In the genomic region with DNA sequence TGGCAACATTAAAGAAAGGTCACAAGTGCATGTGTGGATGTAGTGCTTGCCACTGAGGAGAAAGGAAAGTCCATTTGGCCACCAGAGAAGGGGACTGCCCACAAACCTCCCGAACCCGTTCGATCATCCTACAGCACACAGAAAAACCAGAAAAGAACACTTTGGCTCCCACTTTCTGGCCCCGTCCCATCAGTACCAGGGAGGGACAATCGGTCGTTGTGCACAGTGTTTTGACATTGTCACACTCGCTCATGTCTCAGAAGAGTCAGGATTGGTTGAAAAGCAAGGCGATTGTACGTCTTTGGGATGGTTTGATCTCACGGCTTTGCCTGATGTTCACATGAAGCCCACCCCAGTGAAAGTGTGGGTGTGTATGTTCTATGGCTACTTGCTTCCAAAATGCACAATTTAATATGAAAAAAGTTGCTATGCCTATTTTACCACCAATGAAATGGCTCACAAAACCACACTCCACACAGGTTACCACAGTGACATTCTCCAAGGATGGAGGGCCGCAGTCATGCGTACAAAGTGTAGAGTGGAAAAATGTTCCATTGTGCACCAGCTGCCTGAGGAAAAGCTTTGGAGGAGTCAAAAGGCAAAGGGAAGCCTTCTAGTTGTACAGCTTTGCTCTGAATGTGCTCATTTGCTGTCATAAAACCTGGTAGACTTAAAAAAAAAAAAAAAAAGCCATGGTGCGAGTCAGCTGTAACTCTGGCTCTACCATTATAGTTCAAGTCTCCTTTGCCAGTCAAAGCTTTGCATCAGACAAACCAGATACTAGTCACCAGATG, we compare ENCODE assay signal across 8 mouse cellular contexts. TPM values are rescaled to one million over a fixed set of nuclear protein-coding genes. Genes with fewer than 3 reads are reported as not detected.
DNase-seq lines count a peak whose midpoint lies in the region; ATAC-seq and TF ChIP-seq lines count a peak whose summit lies in the region.
"Had no signal": no experiment of that assay in that cellular context is flagged by ENCODE, and none has a peak within 500 bp of the region (broad histone marks: within the 10 kb centered on the region; RNA-seq: fewer than 3 reads in every experiment).

No protein-coding gene starts in this region.

- no peaks in the 10 kb centered on the region for H3K9me3 ChIP-seq in forebrain, embryonic 13.5 days (replicated peaks)
- peaks cover 6% of the 10 kb centered on the region for H3K9me3 ChIP-seq in liver, embryonic 15.5 days (replicated peaks)

- H3K27me3 ChIP-seq in liver, adult 2 months (ENCODE audit: control insufficient read depth, insufficient read depth, low read length), result no peaks in the 10 kb centered on the region
- no peaks in the 10 kb centered on the region for H3K27me3 ChIP-seq in forebrain, embryonic 13.5 days
- no peaks in the 10 kb centered on the region for H3K27me3 ChIP-seq in liver, embryonic 15.5 days

- peak; percentile 96 for DNase-seq in liver, adult 2 months (ENCODE audit: extremely low read depth, low read depth, low spot score)
- DNase-seq in liver (no peak), R1 (ENCODE audit: low read depth, low spot score) (peak; percentile 31)
- DNase-seq in cerebellum, adult 8-10 months, result no peak

- no peak for TF ChIP-seq POLR2A in liver, adult 2 months (IDR thresholded peaks at IDR 0.05; ENCODE audit: extremely low read depth, insufficient read depth, low read length)

- H3K4me2 ChIP-seq in forebrain, embryonic 13.5 days, result no peak overlapping the region
- H3K4me2 ChIP-seq in liver, embryonic 15.5 days, result no peak overlapping the region

- H3K9ac ChIP-seq in liver, adult 2 months (ENCODE audit: low read depth, low read length), result no peak overlapping the region
- no peak overlapping the region for H3K9ac ChIP-seq in forebrain, embryonic 13.5 days
- no peak overlapping the region for H3K9ac ChIP-seq in liver, embryonic 15.5 days

- H3K36me3 ChIP-seq in liver, adult 2 months (ENCODE audit: control insufficient read depth, insufficient read depth, low read length), result peaks cover 10% of the 10 kb centered on the region
- no peaks in the 10 kb centered on the region for H3K36me3 ChIP-seq in forebrain, embryonic 13.5 days (ENCODE audit: poor library complexity, severe bottlenecking)
- peaks cover 25% of the 10 kb centered on the region for H3K36me3 ChIP-seq in liver, embryonic 15.5 days (replicated peaks)

- peaks cover 12% of the 10 kb centered on the region for H3K4me1 ChIP-seq in liver, adult 2 months (ENCODE audit: control insufficient read depth, insufficient read depth, low read length)
- H3K4me1 ChIP-seq in forebrain, embryonic 13.5 days, result peaks cover 9% of the 10 kb centered on the region; the same call in 1 of the 2 replicates
- H3K4me1 ChIP-seq in liver, embryonic 15.5 days (replicated peaks), result peaks cover 39% of the 10 kb centered on the region

- no peak overlapping the region for H3K4me3 ChIP-seq in liver, adult 2 months (ENCODE audit: insufficient read depth, low read depth, low read length)
- H3K4me3 ChIP-seq in forebrain, embryonic 13.5 days, result no peak overlapping the region
- H3K4me3 ChIP-seq in liver, embryonic 15.5 days (replicated peaks), result no peak overlapping the region

- H3K79me2 ChIP-seq in liver, adult 2 months (ENCODE audit: control insufficient read depth, insufficient read depth, low read length), result no peaks in the 10 kb centered on the region

- peak overlapping the region; percentile 86 for H3K27ac ChIP-seq in liver, adult 2 months (replicated peaks; ENCODE audit: insufficient read depth, low read depth, low read length)
- peak overlapping the region; percentile 51 for H3K27ac ChIP-seq in forebrain, embryonic 13.5 days
- H3K27ac ChIP-seq in liver, embryonic 15.5 days (replicated peaks), result peak overlapping the region; percentile 64

- WGBS in liver, adult 2 months, result 40% methylated on average over 13 of the region's 13 CpGs
- WGBS in forebrain, embryonic 13.5 days, result 51% methylated on average over 13 of the region's 13 CpGs
- WGBS in liver, embryonic 15.5 days (ENCODE audit: insufficient replicate concordance), result 43% methylated on average over 13 of the region's 13 CpGs

- TF ChIP-seq CTCF in liver, adult 2 months (IDR thresholded peaks at IDR 0.05; ENCODE audit: low read depth, low read length), result no peak

- ATAC-seq in forebrain, embryonic 13.5 days, result no peak
- ATAC-seq in liver, embryonic 15.5 days (ENCODE audit: insufficient read depth), result no peak
- ATAC-seq in megakaryocyte progenitor cell, adult 5-6 weeks (replicated peaks; ENCODE audit: poor library complexity), result no peak
- ATAC-seq: activated CD4-positive, CD25-positive, alpha-beta regulatory T cell, adult 4 months had no signal

RNA-seq across cellular contexts. Expression of a gene that starts 15.2 kb away (rescaled TPM):
- 18.2 and 24.1 TPM in 2 replicates for total RNA-seq in liver, adult 2 months (2014; rRNA removed)
- polyA plus RNA-seq in liver, adult 2 months (2012; rRNA removed), result 36.3 and 52.8 TPM in 2 replicates
- polyA plus RNA-seq in forebrain, embryonic 13.5 days (2015; fragmentation: Nextera tagmentation; extraction: Ambion mirVana), result 5.6 and 6.3 TPM in 2 replicates
- 4.1 and 5.8 TPM in 2 replicates for polyA plus RNA-seq in liver, embryonic 15.5 days (2015; fragmentation: Nextera tagmentation; extraction: Ambion mirVana)
- 54.0 and 58.6 TPM in 2 replicates for total RNA-seq in megakaryocyte progenitor cell, adult 5-6 weeks (2015)
- total RNA-seq in megakaryocyte progenitor cell, adult 5-6 weeks (2017), result 45.6 and 50.2 TPM in 2 replicates

Comparison
In these comparisons a context has a peak if more than half of its experiments do, and no peak if none do; other contexts are left out.
1. DNase-seq: peak in liver, adult 2 months (single experiment) and R1 (single experiment); none in liver (single experiment) and cerebellum, adult 8-10 months (single experiment).
2. Peak in every context shown above with its lines, with median percentiles within 50 percentile points of each other: H3K27ac ChIP-seq.